Comparison of ENCODE assay signal across 8 mouse cellular contexts in genomic region chr16:33061400-33061799, GRCm38 (mm10). TPM values are rescaled to one million over a fixed set of nuclear protein-coding genes. Genes with fewer than 3 reads are reported as not detected.
DNase-seq lines count a peak whose midpoint lies in the region; ATAC-seq and TF ChIP-seq lines count a peak whose summit lies in the region.

No protein-coding gene starts in this region.

- H3K4me2 ChIP-seq in forebrain, postnatal 0 days (ENCODE audit: low read depth) = no peak overlapping the region
- peak overlapping the region; percentile 80; the same call in 1 of the 2 replicates for H3K4me2 ChIP-seq in neural tube, embryonic 11.5 days (ENCODE audit: low read depth)
- peak overlapping the region; percentile 95 for H3K4me2 ChIP-seq in liver, embryonic 13.5 days

- peaks cover 50% of the 10 kb centered on the region for H3K36me3 ChIP-seq in forebrain, embryonic 10.5 days (replicated peaks)
- peaks cover 19% of the 10 kb centered on the region; the same call in 1 of the 2 replicates for H3K36me3 ChIP-seq in forebrain, postnatal 0 days (ENCODE audit: insufficient read depth)
- H3K36me3 ChIP-seq in neural tube, embryonic 11.5 days (ENCODE audit: control insufficient read depth, insufficient read depth, low read length) = peaks cover 13% of the 10 kb centered on the region
- H3K36me3 ChIP-seq in liver, embryonic 13.5 days = peaks cover 32% of the 10 kb centered on the region

- ATAC-seq in forebrain, postnatal 0 days = no peak
- ATAC-seq in neural tube, embryonic 11.5 days (ENCODE audit: insufficient read depth, low FRiP score, low TSS enrichment) = no peak
- no peak for ATAC-seq in liver, embryonic 13.5 days (ENCODE audit: low read depth)

- peaks cover 58% of the 10 kb centered on the region for H3K4me1 ChIP-seq in forebrain, embryonic 10.5 days
- peaks cover 15% of the 10 kb centered on the region for H3K4me1 ChIP-seq in forebrain, postnatal 0 days (ENCODE audit: insufficient read depth)
- peaks cover 24% of the 10 kb centered on the region for H3K4me1 ChIP-seq in neural tube, embryonic 11.5 days (ENCODE audit: control insufficient read depth, insufficient read depth, low read length)
- H3K4me1 ChIP-seq in liver, embryonic 13.5 days (replicated peaks) = peaks cover 56% of the 10 kb centered on the region
- H3K4me1 ChIP-seq in cerebellum, adult 2 months (ENCODE audit: control insufficient read depth, insufficient read depth, low read length) = peaks cover 5% of the 10 kb centered on the region; the same call in 1 of the 2 replicates

- H3K9ac ChIP-seq in forebrain, postnatal 0 days = no peak overlapping the region
- H3K9ac ChIP-seq in neural tube, embryonic 11.5 days (ENCODE audit: low read length) = no peak overlapping the region
- peak overlapping the region; percentile 78 for H3K9ac ChIP-seq in liver, embryonic 13.5 days

- no peak overlapping the region for H3K27ac ChIP-seq in forebrain, embryonic 10.5 days
- no peak overlapping the region for H3K27ac ChIP-seq in forebrain, postnatal 0 days (ENCODE audit: low read depth, low read length)
- H3K27ac ChIP-seq in neural tube, embryonic 11.5 days (ENCODE audit: low read depth, low read length) = peak overlapping the region; percentile 35; the same call in 1 of the 2 replicates
- peak overlapping the region; percentile 85; the same call in 1 of the 2 replicates for H3K27ac ChIP-seq in liver, embryonic 13.5 days
- H3K27ac ChIP-seq in cerebellum, adult 2 months (ENCODE audit: insufficient read depth, low read length) = no peak overlapping the region

- no peaks in the 10 kb centered on the region for H3K9me3 ChIP-seq in forebrain, embryonic 10.5 days
- H3K9me3 ChIP-seq in forebrain, postnatal 0 days (ENCODE audit: low read length) = no peaks in the 10 kb centered on the region
- no peaks in the 10 kb centered on the region for H3K9me3 ChIP-seq in neural tube, embryonic 11.5 days (ENCODE audit: control insufficient read depth, low read length)
- no peaks in the 10 kb centered on the region for H3K9me3 ChIP-seq in liver, embryonic 13.5 days (replicated peaks)

- no peak for TF ChIP-seq CTCF in forebrain, postnatal 0 days (IDR thresholded peaks at IDR 0.05; ENCODE audit: low read depth)
- no peak for TF ChIP-seq CTCF in cerebellum, adult 2 months (IDR thresholded peaks at IDR 0.05; ENCODE audit: borderline replicate concordance, insufficient read depth, low read depth, low read length)

- no peak for TF ChIP-seq POLR2A in cerebellum, adult 2 months (IDR thresholded peaks at IDR 0.05; ENCODE audit: borderline replicate concordance, insufficient read depth, low read length)

- 48% methylated on average over 11 of the region's 11 CpGs for WGBS in forebrain, embryonic 10.5 days
- 55% methylated on average over 11 of the region's 11 CpGs for WGBS in forebrain, postnatal 0 days
- WGBS in neural tube, embryonic 11.5 days = 48% methylated on average over 11 of the region's 11 CpGs
- WGBS in liver, embryonic 13.5 days (ENCODE audit: insufficient replicate concordance) = 22% methylated on average over 11 of the region's 11 CpGs
- WGBS in cerebellum, adult 2 months = 52% methylated on average over 11 of the region's 11 CpGs

- no peaks in the 10 kb centered on the region for H3K27me3 ChIP-seq in forebrain, embryonic 10.5 days (ENCODE audit: poor library complexity, severe bottlenecking)
- no peaks in the 10 kb centered on the region for H3K27me3 ChIP-seq in forebrain, postnatal 0 days (ENCODE audit: insufficient read depth, low read length)
- no peaks in the 10 kb centered on the region for H3K27me3 ChIP-seq in neural tube, embryonic 11.5 days (ENCODE audit: control insufficient read depth, insufficient read depth, low read length)
- no peaks in the 10 kb centered on the region for H3K27me3 ChIP-seq in liver, embryonic 13.5 days
- H3K27me3 ChIP-seq in cerebellum, adult 2 months (ENCODE audit: control insufficient read depth, insufficient read depth, low read length) = no peaks in the 10 kb centered on the region

- no peak for DNase-seq in forebrain, embryonic 10.5 days (ENCODE audit: extremely low spot score, low spot score)
- no peak for DNase-seq in forebrain, postnatal 0 days
- no peak for DNase-seq in neural tube, embryonic 11.5 days (ENCODE audit: low spot score)
- DNase-seq in neural tube, embryonic 10.5 days (ENCODE audit: extremely low spot score, low spot score) = no peak
- DNase-seq in liver, embryonic 13.5 days = no peak
- DNase-seq in cerebellum, adult 8-10 months = no peak
- no peak for DNase-seq in cerebellum, adult 2 months
- DNase-seq in layer of hippocampus, postnatal 25 days (ENCODE audit: extremely low spot score in 1 of 2, low spot score in 1 of 2) = no peak

- H3K4me3 ChIP-seq in forebrain, embryonic 10.5 days = peak overlapping the region; percentile 80; the same call in 1 of the 2 replicates
- H3K4me3 ChIP-seq in forebrain, postnatal 0 days (ENCODE audit: low read depth, low read length) = no peak overlapping the region
- H3K4me3 ChIP-seq in neural tube, embryonic 11.5 days (ENCODE audit: low read depth, low read length) = no peak overlapping the region
- peak overlapping the region; percentile 82 for H3K4me3 ChIP-seq in liver, embryonic 13.5 days (replicated peaks)
- H3K4me3 ChIP-seq in cerebellum, adult 2 months (replicated peaks; ENCODE audit: insufficient read depth, low read depth, low read length) = no peak overlapping the region

RNA-seq across cellular contexts. Expression of gene Lmln, which starts 0.9 kb away (rescaled TPM):
- polyA plus RNA-seq in forebrain, embryonic 10.5 days (2016; fragmentation: Nextera tagmentation; extraction: Ambion mirVana) = 4.5 and 5.9 TPM in 2 replicates
- 7.3 and 16.6 TPM in 2 replicates for total RNA-seq in forebrain, postnatal 0 days (2014; rRNA removed)
- 0.87 and 3.0 TPM in 2 replicates for polyA plus RNA-seq in forebrain, postnatal 0 days (2015; fragmentation: Nextera tagmentation; extraction: Ambion mirVana)
- 2.5 and 3.8 TPM in 2 replicates for polyA plus RNA-seq in neural tube, embryonic 11.5 days (2014; fragmentation: Nextera tagmentation; extraction: Ambion mirVana)
- 0.43 and 0.71 TPM in 2 replicates for polyA plus RNA-seq in liver, embryonic 13.5 days (2015; fragmentation: Nextera tagmentation; extraction: Ambion mirVana)
- polyA plus RNA-seq in cerebellum, adult 2 months (2012; rRNA removed) = 12.2 and 14.1 TPM in 2 replicates
- 10 to 100 TPM; 16.5 to 18.1 TPM for total RNA-seq in layer of hippocampus, postnatal 25 days (2021)

RNA-seq across cellular contexts. Expression of gene Rpl35a, which starts 5.1 kb away (rescaled TPM):
- polyA plus RNA-seq in forebrain, embryonic 10.5 days (2016; fragmentation: Nextera tagmentation; extraction: Ambion mirVana) = 1,017 and 1,037 TPM in 2 replicates
- 721 and 854 TPM in 2 replicates for total RNA-seq in forebrain, postnatal 0 days (2014; rRNA removed)
- polyA plus RNA-seq in forebrain, postnatal 0 days (2015; fragmentation: Nextera tagmentation; extraction: Ambion mirVana) = 482 and 654 TPM in 2 replicates
- 780 and 838 TPM in 2 replicates for polyA plus RNA-seq in neural tube, embryonic 11.5 days (2014; fragmentation: Nextera tagmentation; extraction: Ambion mirVana)
- polyA plus RNA-seq in liver, embryonic 13.5 days (2015; fragmentation: Nextera tagmentation; extraction: Ambion mirVana) = 892 and 922 TPM in 2 replicates
- 590 and 665 TPM in 2 replicates for polyA plus RNA-seq in cerebellum, adult 2 months (2012; rRNA removed)
- total RNA-seq in layer of hippocampus, postnatal 25 days (2021) = 100 to 1,000 TPM; 262 to 293 TPM

RNA-seq across cellular contexts. Expression of gene Iqcg, which starts 5.4 kb away (rescaled TPM):
- 3.6 and 3.9 TPM in 2 replicates for polyA plus RNA-seq in forebrain, embryonic 10.5 days (2016; fragmentation: Nextera tagmentation; extraction: Ambion mirVana)
- total RNA-seq in forebrain, postnatal 0 days (2014; rRNA removed) = 4.6 and 8.3 TPM in 2 replicates
- polyA plus RNA-seq in forebrain, postnatal 0 days (2015; fragmentation: Nextera tagmentation; extraction: Ambion mirVana) = 3.3 and 6.0 TPM in 2 replicates
- polyA plus RNA-seq in neural tube, embryonic 11.5 days (2014; fragmentation: Nextera tagmentation; extraction: Ambion mirVana) = 4.4 and 5.0 TPM in 2 replicates
- 0.82 and 0.97 TPM in 2 replicates for polyA plus RNA-seq in liver, embryonic 13.5 days (2015; fragmentation: Nextera tagmentation; extraction: Ambion mirVana)
- 1.7 and 2.2 TPM in 2 replicates for polyA plus RNA-seq in cerebellum, adult 2 months (2012; rRNA removed)
- total RNA-seq in layer of hippocampus, postnatal 25 days (2021) = 1 to 10 TPM; 3.3 to 4.0 TPM

Comparison
In these comparisons a context has a peak if more than half of its experiments do, and no peak if none do; other contexts are left out.
1. H3K4me3 ChIP-seq: peak in forebrain, embryonic 10.5 days (single experiment) and liver, embryonic 13.5 days (single experiment); none in forebrain, postnatal 0 days (single experiment), neural tube, embryonic 11.5 days (single experiment) and cerebellum, adult 2 months (single experiment).
2. H3K27ac ChIP-seq: peak in neural tube, embryonic 11.5 days (single experiment) and liver, embryonic 13.5 days (single experiment); none in forebrain, embryonic 10.5 days (single experiment), forebrain, postnatal 0 days (single experiment) and cerebellum, adult 2 months (single experiment).